Mouse (Mus musculus) T-helper 1 cell (primary cell): ENCODE measurements around the gene Stk35.
"Not testable (repeated sequence)": the region's sequence is repeated elsewhere in the genome, so short reads cannot be mapped to it uniquely, and the experiment has no call there.

Source experiments
- in situ Hi-C: fragments of 300-600 bp; cut with MboI, MseI; formaldehyde crosslinking; loops from one replicate; pipeline ENCODE4 v1.15.1; 2025; ENCODE audit warnings: high pct_unique_total_duplicates

Stk35 gene

DNA sequence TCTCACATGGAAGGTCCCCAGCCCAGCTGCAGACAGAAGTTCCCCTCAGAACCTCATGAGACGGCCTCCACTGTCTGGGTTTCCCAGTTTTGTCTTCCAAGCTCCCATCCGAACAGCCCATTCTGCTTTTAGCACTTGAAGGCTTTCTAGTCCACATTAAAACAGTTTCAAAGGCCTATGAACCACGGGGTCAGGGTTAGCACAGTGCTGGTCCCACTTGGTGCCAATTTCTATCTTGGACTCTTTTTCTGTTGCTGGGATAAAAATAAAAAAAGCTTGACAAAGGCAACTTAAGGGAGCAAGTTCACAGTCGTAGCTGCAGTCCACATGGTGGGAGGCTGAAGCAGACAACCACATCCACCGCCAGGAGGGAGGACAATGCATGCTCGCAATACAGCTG is 34.6 kb downstream of the Stk35 start:
- in situ Hi-C loops = no loop called here

GRCm38 (mm10) chr2:129836921-129837320 is 36.6 kb downstream of the Stk35 start:
- in situ Hi-C loops = no loop called here

- in situ Hi-C loops = no loop called here
These were observed 38.0 kb downstream of the Stk35 start for GRCm38 (mm10) chr2:129838321-129838720.

GRCm38 (mm10) chr2:129845826-129846225 is 45.5 kb downstream of the Stk35 start:
- in situ Hi-C loops = no loop called here

GRCm38 (mm10) chr2:129846501-129846900 is 46.2 kb downstream of the Stk35 start:
- in situ Hi-C loops = no loop called here

- in situ Hi-C loops = not testable (repeated sequence)
These were observed 48.8 kb downstream of the Stk35 start for GRCm38 (mm10) chr2:129849078-129849477.

DNA sequence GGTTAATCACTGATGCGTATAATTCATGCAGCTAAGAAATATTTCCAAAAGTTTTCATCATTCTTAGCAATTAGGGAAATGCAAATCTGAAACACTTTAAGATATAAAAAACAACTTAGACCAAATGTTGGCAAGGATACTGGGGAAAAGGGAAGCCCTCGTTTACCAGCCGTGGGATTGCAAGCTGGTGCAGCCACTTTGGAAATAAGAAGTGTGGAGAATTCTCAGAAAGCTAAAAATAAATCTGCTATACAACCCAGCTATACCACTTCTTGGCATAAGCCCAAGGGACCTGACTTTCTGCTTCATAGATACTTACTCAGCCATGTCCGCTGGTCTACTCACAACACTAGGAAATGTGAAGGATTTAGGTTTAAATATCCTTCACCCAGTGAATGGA is 51.2 kb downstream of the Stk35 start:
- in situ Hi-C loops = no loop called here

DNA sequence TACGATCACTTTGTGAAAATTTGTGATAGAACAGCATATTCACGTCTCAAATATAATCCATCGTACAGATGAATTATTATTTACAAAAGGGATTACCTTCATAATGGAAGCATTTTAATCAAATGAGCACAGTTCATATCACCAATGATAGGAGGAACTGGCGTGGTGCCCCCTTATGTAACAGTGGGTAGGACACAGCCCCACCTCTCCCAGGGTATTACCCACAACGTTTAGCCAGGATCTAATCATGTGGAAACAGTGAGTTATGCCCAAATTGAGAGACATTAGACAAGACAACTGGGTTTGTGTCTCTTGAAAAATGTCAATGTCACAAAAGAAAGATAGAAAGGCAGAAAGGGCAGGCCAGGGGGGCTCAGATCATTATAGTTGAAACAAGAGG is 62.9 kb downstream of the Stk35 start:
- in situ Hi-C loops = no loop called here

DNA sequence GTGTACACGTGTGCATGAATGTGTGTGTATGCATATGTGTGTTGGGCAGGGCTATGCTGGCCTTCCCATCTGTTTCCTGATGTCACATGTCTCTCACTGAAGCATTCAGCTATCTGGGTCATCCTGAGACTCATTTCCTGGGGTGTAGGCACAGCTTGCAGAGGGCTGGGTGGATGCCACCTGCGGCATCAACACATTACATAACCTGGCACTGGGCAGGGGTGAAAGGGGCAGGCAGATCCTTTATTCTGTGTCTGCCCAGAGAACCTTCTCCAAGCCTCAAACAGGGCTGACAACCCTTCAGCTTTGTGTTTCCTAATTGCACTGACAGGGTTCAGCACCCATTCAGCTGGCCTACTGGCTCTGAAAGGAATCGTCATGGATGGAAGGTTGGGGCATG is 64.6 kb downstream of the Stk35 start:
- in situ Hi-C loops = no loop called here

DNA sequence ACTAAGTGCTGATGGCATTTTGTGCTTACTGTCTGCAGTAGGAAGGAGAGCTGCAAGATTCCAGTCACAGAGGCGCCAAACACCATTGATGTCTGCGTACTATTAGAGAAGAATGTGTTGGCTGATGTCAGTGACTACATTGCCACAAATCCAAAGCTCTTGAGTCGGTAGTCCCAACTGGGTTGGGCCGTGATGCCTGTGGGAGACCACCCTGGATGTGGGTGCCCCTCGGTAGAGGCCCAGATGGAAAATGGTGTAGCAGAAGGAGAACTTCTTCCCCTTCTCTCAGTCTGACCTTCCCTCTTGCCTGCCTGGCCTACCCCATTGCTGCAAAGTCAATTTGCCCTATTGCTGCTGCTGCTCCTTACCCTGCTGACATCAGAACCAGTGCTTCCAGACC is 68.8 kb downstream of the Stk35 start:
- in situ Hi-C loops = no loop called here

GRCm38 (mm10) chr2:129871246-129871645 is 70.9 kb downstream of the Stk35 start:
- in situ Hi-C loops = loop anchor here (5.0 kb wide), 1 partner anchor 199 kb away; no protein-coding TSS in a partner anchor

DNA sequence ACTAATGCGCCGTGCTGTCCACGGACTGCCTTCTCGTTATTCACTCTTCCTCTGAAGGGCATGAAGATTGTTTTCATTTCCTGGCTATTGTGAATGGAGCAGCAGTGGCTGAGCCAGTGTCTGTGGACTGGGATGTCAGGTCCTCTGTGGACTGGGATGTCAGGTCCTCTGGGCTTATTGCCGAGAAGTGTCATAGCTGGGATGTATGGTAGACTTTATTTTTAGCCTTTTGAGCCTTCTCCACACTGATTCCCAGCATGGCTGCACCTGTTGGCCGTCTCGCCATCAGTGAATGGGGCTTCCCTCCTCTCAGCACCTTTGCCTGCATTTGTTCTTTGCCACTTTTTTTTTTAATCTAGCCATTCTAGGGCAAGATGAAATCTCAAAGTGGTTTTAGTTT is 71.8 kb downstream of the Stk35 start:
- in situ Hi-C loops = loop anchor here (5.0 kb wide), 1 partner anchor 200 kb away; no protein-coding TSS in a partner anchor

- in situ Hi-C loops = loop anchor here (5.0 kb wide), 1 partner anchor 201 kb away; no protein-coding TSS in a partner anchor
These were observed 73.2 kb downstream of the Stk35 start for GRCm38 (mm10) chr2:129873489-129873888.

DNA sequence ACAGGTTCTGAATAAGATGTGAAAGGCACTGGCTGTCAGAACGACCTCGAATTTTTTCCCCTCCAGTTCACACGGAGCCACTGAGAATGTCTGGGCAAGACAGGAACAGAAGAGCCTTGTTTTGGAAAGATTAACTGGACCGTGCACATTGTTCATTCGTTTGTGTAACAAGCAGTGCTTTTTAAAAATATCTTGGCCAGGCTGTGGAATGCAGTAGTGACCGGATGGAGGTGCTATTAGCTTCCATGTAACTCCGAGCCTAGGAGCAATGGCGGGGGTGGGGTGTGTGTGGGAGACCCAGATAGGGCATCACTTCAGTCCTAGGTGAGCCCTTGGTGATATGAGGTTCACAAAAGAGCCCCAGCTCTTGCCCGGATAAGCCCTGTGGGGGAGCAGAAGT is 73.8 kb downstream of the Stk35 start:
- in situ Hi-C loops = loop anchor here (5.0 kb wide), 1 partner anchor 202 kb away; no protein-coding TSS in a partner anchor

GRCm38 (mm10) chr2:129874509-129875095 is 74.3 kb downstream of the Stk35 start:
- in situ Hi-C loops = loop anchor here (5.0 kb wide), 1 partner anchor 202 kb away; no protein-coding TSS in a partner anchor

DNA sequence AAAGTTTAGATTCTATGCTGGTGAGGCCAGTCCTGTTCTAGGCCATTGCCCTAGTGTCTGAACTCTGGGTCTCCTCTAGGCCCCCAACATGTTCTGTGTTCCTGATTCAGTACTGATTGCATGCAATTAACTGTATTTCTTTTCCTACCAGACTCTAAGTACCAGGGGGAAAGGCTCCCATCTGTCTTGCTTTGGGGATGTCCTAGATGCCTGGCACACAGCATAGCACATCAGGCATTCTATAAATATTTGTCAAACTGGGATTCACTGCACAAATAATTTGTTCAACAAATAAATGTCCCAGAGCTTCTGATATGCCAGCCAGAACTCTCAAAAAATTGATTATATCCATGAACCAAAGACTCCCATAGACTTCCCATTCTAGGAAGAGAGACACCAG is 76.6 kb downstream of the Stk35 start:
- in situ Hi-C loops = no loop called here

DNA sequence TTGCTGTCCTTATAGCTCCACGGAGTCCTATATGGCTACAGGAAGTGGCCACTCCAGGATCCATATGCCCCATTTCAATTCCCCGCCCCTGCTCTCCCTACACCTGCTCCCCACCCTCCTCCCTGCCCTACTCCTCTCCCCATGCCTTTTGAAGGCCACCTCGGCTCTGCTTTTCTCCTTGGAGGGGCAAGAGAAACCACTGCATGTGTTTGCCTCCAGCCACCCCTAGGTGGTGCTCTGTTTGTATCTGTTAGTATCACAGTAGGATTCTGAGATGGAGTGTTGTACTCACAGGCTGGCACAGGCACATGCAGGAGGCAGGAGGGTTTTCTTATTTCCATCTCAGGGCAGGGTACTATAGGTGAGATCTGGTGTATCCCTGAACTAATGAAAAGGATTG is 79.5 kb downstream of the Stk35 start:
- in situ Hi-C loops = no loop called here

DNA sequence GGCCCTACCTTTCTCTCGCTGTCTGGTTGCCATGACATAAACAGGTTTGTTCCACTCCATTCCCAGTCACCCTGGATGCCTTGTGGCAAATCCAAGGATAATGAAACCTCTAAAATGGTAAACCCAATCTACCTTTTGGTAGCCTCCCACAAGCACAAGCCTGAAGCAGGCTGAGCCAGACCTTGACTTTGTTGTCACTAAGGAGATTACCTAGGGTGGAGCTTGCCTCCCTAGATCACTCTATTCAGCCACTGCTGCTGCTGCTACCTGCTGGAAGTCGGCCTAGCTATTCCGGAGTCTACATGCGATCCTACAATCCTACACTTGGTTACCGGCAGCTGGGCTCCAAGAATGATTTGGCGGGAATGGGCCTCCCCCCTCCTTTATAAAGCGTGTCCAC is 79.9 kb downstream of the Stk35 start:
- in situ Hi-C loops = no loop called here

DNA sequence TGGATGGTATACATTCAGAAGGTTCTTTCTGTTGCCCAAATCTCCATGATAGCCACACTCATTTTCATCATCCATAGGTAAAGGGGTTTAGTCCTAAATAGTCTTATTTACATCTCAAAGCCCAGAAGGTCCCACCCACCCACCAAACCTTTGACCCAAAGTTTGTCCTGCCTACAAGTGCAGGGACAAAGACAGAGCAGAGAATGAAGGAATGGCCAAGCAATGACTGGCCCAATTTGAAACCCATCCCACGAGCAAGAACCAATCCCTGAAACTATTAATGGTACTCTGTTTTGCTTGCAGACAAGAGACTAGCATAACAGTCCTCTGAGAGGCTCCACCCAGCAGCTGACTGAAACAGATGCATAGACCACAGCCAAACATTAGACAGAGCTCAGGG is 81.6 kb downstream of the Stk35 start:
- in situ Hi-C loops = no loop called here
